Comparison of ENCODE assay signal across 8 mouse cellular contexts in genomic region chr4:44072873-44073441, GRCm38 (mm10). TPM values are rescaled to one million over a fixed set of nuclear protein-coding genes. Genes with fewer than 3 reads are reported as not detected.
DNase-seq lines count a peak whose midpoint lies in the region; ATAC-seq and TF ChIP-seq lines count a peak whose summit lies in the region.

No protein-coding gene starts in this region.

- 8% methylated on average over 9 of the region's 9 CpGs for WGBS in lung, embryonic 14.5 days
- WGBS in embryonic facial prominence, embryonic 14.5 days, result 9% methylated on average over 9 of the region's 9 CpGs
- 12% methylated on average over 9 of the region's 9 CpGs for WGBS in limb, embryonic 10.5 days
- WGBS in neural tube, embryonic 14.5 days, result 11% methylated on average over 9 of the region's 9 CpGs

- no peaks in the 10 kb centered on the region for H3K9me3 ChIP-seq in lung, embryonic 14.5 days (ENCODE audit: low read depth, low read length)
- H3K9me3 ChIP-seq in embryonic facial prominence, embryonic 14.5 days (ENCODE audit: control insufficient read depth, low read length), result no peaks in the 10 kb centered on the region
- H3K9me3 ChIP-seq in limb, embryonic 10.5 days (replicated peaks), result no peaks in the 10 kb centered on the region
- H3K9me3 ChIP-seq in neural tube, embryonic 14.5 days (ENCODE audit: control insufficient read depth, low read length), result no peaks in the 10 kb centered on the region

- no peaks in the 10 kb centered on the region for H3K36me3 ChIP-seq in lung, embryonic 14.5 days (ENCODE audit: insufficient read depth)
- H3K36me3 ChIP-seq in embryonic facial prominence, embryonic 14.5 days (ENCODE audit: control insufficient read depth, insufficient read depth, low read length), result no peaks in the 10 kb centered on the region
- no peaks in the 10 kb centered on the region for H3K36me3 ChIP-seq in limb, embryonic 10.5 days
- no peaks in the 10 kb centered on the region for H3K36me3 ChIP-seq in neural tube, embryonic 14.5 days (ENCODE audit: control insufficient read depth, insufficient read depth, low read length)

- TF ChIP-seq CTCF in lung, embryonic 14.5 days (IDR thresholded peaks at IDR 0.05; ENCODE audit: low read depth), result no peak

- peak overlapping the region; percentile 70 for H3K4me2 ChIP-seq in lung, embryonic 14.5 days
- peak overlapping the region; percentile 68 for H3K4me2 ChIP-seq in embryonic facial prominence, embryonic 14.5 days (ENCODE audit: low read depth, low read length)
- peak overlapping the region; percentile 66 for H3K4me2 ChIP-seq in neural tube, embryonic 14.5 days (ENCODE audit: low read depth, low read length)

- peak overlapping the region; percentile 87 for H3K4me3 ChIP-seq in lung, embryonic 14.5 days (ENCODE audit: low read depth, low read length)
- peak overlapping the region; percentile 95 for H3K4me3 ChIP-seq in embryonic facial prominence, embryonic 14.5 days (ENCODE audit: low read depth, low read length)
- H3K4me3 ChIP-seq in limb, embryonic 10.5 days, result peak overlapping the region; percentile 93
- peak overlapping the region; percentile 92 for H3K4me3 ChIP-seq in neural tube, embryonic 14.5 days (ENCODE audit: low read depth, low read length)

- H3K4me1 ChIP-seq in lung, embryonic 14.5 days (ENCODE audit: insufficient read depth), result peaks cover 13% of the 10 kb centered on the region; the same call in 1 of the 2 replicates
- peaks cover 10% of the 10 kb centered on the region; the same call in 1 of the 2 replicates for H3K4me1 ChIP-seq in embryonic facial prominence, embryonic 14.5 days (ENCODE audit: control insufficient read depth, insufficient read depth, low read length)
- peaks cover 19% of the 10 kb centered on the region for H3K4me1 ChIP-seq in limb, embryonic 10.5 days
- H3K4me1 ChIP-seq in neural tube, embryonic 14.5 days (ENCODE audit: control insufficient read depth, insufficient read depth, low read length), result peaks cover 11% of the 10 kb centered on the region

- no peaks in the 10 kb centered on the region for H3K27me3 ChIP-seq in lung, embryonic 14.5 days (ENCODE audit: insufficient read depth, low read length)
- no peaks in the 10 kb centered on the region for H3K27me3 ChIP-seq in embryonic facial prominence, embryonic 14.5 days (replicated peaks; ENCODE audit: control insufficient read depth, insufficient read depth, low read length)
- H3K27me3 ChIP-seq in limb, embryonic 10.5 days (ENCODE audit: low read depth, poor library complexity, severe bottlenecking), result no peaks in the 10 kb centered on the region
- no peaks in the 10 kb centered on the region for H3K27me3 ChIP-seq in neural tube, embryonic 14.5 days (ENCODE audit: control insufficient read depth, insufficient read depth, low read length)

- H3K27ac ChIP-seq in lung, embryonic 14.5 days (ENCODE audit: low read depth), result peak overlapping the region; percentile 66
- H3K27ac ChIP-seq in embryonic facial prominence, embryonic 14.5 days (replicated peaks; ENCODE audit: low read depth, low read length), result peak overlapping the region; percentile 63; the same call in 1 of the 2 replicates
- peak overlapping the region; percentile 89 for H3K27ac ChIP-seq in limb, embryonic 10.5 days
- peak overlapping the region; percentile 85; the same call in 1 of the 2 replicates for H3K27ac ChIP-seq in neural tube, embryonic 14.5 days (ENCODE audit: low read depth, low read length)

- no peak for DNase-seq in lung, embryonic 14.5 days
- DNase-seq in lung, postnatal 4 days, result no peak
- no peak for DNase-seq in embryonic facial prominence, embryonic 14.5 days (ENCODE audit: low spot score)
- DNase-seq in limb, embryonic 10.5 days (ENCODE audit: low spot score), result no peak
- no peak for DNase-seq in cerebellum, adult 11-12 months
- DNase-seq in layer of hippocampus, adult 8-10 months (ENCODE audit: low spot score in 2 of 2), result no peak

- H3K9ac ChIP-seq in lung, embryonic 14.5 days, result peak overlapping the region; percentile 74
- peak overlapping the region; percentile 85 for H3K9ac ChIP-seq in embryonic facial prominence, embryonic 14.5 days (ENCODE audit: low read depth, low read length)
- peak overlapping the region; percentile 80 for H3K9ac ChIP-seq in neural tube, embryonic 14.5 days (replicated peaks; ENCODE audit: low read depth, low read length)

- ATAC-seq in lung, embryonic 14.5 days (ENCODE audit: insufficient read depth), result peak; percentile 63
- peak; percentile 73 for ATAC-seq in embryonic facial prominence, embryonic 14.5 days (ENCODE audit: low read depth)
- peak; percentile 57; the same call in 1 of the 2 replicates for ATAC-seq in neural tube, embryonic 14.5 days (ENCODE audit: low read depth)
- no peak for ATAC-seq in monocyte, adult 5-6 weeks (replicated peaks; ENCODE audit: insufficient number of reproducible peaks, low FRiP score, low TSS enrichment, poor library complexity, severe bottlenecking)

RNA-seq across cellular contexts. Expression of gene Gne, which starts 11.0 kb away (rescaled TPM):
- polyA plus RNA-seq in lung, embryonic 14.5 days (2014; fragmentation: Nextera tagmentation; extraction: Ambion mirVana), result 37.3 and 38.5 TPM in 2 replicates
- 27.6 and 29.0 TPM in 2 replicates for polyA plus RNA-seq in embryonic facial prominence, embryonic 14.5 days (2014; fragmentation: Nextera tagmentation; extraction: Ambion mirVana)
- 22.7 and 25.3 TPM in 2 replicates for polyA plus RNA-seq in limb, embryonic 10.5 days (2016; fragmentation: Nextera tagmentation; extraction: Ambion mirVana)
- polyA plus RNA-seq in neural tube, embryonic 14.5 days (2014; fragmentation: Nextera tagmentation; extraction: Ambion mirVana), result 27.0 and 31.8 TPM in 2 replicates
- 10 to 100 TPM; 50.7 to 61.6 (median 55.9) TPM for total RNA-seq in layer of hippocampus, adult 8-10 months (2022)
- total RNA-seq in monocyte, adult 5-6 weeks (2017), result 12.7 to 24.4 TPM (median 19.1 TPM) in 3 replicates
